In the genomic region with DNA sequence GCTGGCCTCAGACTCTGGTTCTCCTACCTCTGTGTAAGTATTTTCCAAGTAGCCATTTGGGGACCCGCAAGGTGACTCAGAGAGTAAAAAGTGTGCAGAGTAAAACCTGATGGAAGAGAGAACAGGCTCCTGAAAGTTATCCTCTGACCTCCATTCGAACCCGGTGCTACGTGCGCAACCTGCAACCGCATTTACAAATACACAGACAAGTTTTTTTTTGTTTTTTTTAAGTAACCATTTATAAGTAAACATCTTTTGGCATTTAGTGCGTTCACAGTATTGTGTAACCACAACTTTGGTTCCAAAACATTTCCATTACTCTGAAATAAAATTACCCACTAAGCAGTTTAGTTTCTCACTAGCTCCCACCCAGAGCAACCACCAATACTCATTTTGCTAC, we compare ENCODE assay signal across 8 mouse cellular contexts. TPM values are rescaled to one million over a fixed set of nuclear protein-coding genes. Genes with fewer than 3 reads are reported as not detected.
DNase-seq lines count a peak whose midpoint lies in the region; ATAC-seq and TF ChIP-seq lines count a peak whose summit lies in the region.

No protein-coding gene starts in this region.

- H3K36me3 ChIP-seq in forebrain, embryonic 12.5 days (replicated peaks), result no peaks in the 10 kb centered on the region
- H3K36me3 ChIP-seq in liver, embryonic 12.5 days, result no peaks in the 10 kb centered on the region

- no peak for TF ChIP-seq CTCF in gastrocnemius, adult 2 months (IDR thresholded peaks at IDR 0.05)

- H3K4me1 ChIP-seq in forebrain, embryonic 12.5 days, result peaks cover 22% of the 10 kb centered on the region
- peaks cover 48% of the 10 kb centered on the region for H3K4me1 ChIP-seq in liver, embryonic 12.5 days

- no peak overlapping the region for H3K9ac ChIP-seq in forebrain, embryonic 12.5 days
- H3K9ac ChIP-seq in liver, embryonic 12.5 days, result peak overlapping the region; percentile 98

- no peaks in the 10 kb centered on the region for H3K27me3 ChIP-seq in forebrain, embryonic 12.5 days
- no peaks in the 10 kb centered on the region for H3K27me3 ChIP-seq in liver, embryonic 12.5 days (replicated peaks)

- DNase-seq in gastrocnemius, adult 2 months, result no peak
- DNase-seq in gastrocnemius, postnatal 25 days, result no peak
- DNase-seq in CD4-positive helper T cell, adult 2 months (ENCODE audit: low read depth, low spot score), result peak; percentile 82
- DNase-seq in adrenal gland, adult 8-10 months, result no peak
- DNase-seq in ovary, adult 18-20 months (ENCODE audit: low spot score), result no peak
- DNase-seq in urinary bladder, adult 18-20 months (ENCODE audit: low spot score in 2 of 2), result no peak

- H3K27ac ChIP-seq in gastrocnemius, adult 2 months, result peak overlapping the region; percentile 100
- peak overlapping the region; percentile 97; the same call in 1 of the 2 replicates for H3K27ac ChIP-seq in forebrain, embryonic 12.5 days
- peak overlapping the region; percentile 98 for H3K27ac ChIP-seq in liver, embryonic 12.5 days

- H3K9me3 ChIP-seq in forebrain, embryonic 12.5 days, result no peaks in the 10 kb centered on the region
- H3K9me3 ChIP-seq in liver, embryonic 12.5 days (replicated peaks), result no peaks in the 10 kb centered on the region

- peak overlapping the region; percentile 88 for H3K4me3 ChIP-seq in gastrocnemius, adult 2 months
- H3K4me3 ChIP-seq in forebrain, embryonic 12.5 days (replicated peaks), result peak overlapping the region; percentile 98; the same call in 1 of the 2 replicates
- H3K4me3 ChIP-seq in liver, embryonic 12.5 days, result peak overlapping the region; percentile 91

- WGBS in forebrain, embryonic 12.5 days, result 97% methylated on average over 7 of the region's 7 CpGs
- WGBS in liver, embryonic 12.5 days (ENCODE audit: insufficient replicate concordance), result 92% methylated on average over 7 of the region's 7 CpGs

- H3K4me2 ChIP-seq in forebrain, embryonic 12.5 days, result peak overlapping the region; percentile 71
- peak overlapping the region; percentile 88 for H3K4me2 ChIP-seq in liver, embryonic 12.5 days

- intact Hi-C loops in gastrocnemius, adult 2 months (cut with DNase I), result loop anchor here (2.0 to 5.0 kb wide), 3 partner anchors 39 to 75 kb away; a partner anchor contains a TSS

- ATAC-seq in forebrain, embryonic 12.5 days (ENCODE audit: low FRiP score), result no peak
- ATAC-seq in liver, embryonic 12.5 days, result no peak

RNA-seq across cellular contexts. Expression of a gene that starts 1.0 kb away (rescaled TPM):
- total RNA-seq in gastrocnemius, adult 2 months (2021), result 100 to 1,000 TPM; 129 to 136 TPM
- total RNA-seq in gastrocnemius, postnatal 25 days (2021), result 100 to 1,000 TPM; 105 to 129 TPM
- polyA plus RNA-seq in forebrain, embryonic 12.5 days (2016; fragmentation: Nextera tagmentation; extraction: Ambion mirVana), result 155 and 156 TPM in 2 replicates
- 52.4 and 53.2 TPM in 2 replicates for polyA plus RNA-seq in liver, embryonic 12.5 days (2016; fragmentation: Nextera tagmentation; extraction: Ambion mirVana)
- 100 to 1,000 TPM in 2 of 4 experiments, 10 to 100 TPM in 2; 88.8 to 113 (median 97.7) TPM for total RNA-seq in adrenal gland, adult 8-10 months (2022)
